Mouse (Mus musculus) layer of hippocampus, adult 9-11 months (tissue): ENCODE measurements at regions not wholly inside any gene's neighbourhood (a gene's known extent, or its start where the extent isn't known, plus 50 kb on each side); places are given as distances from the start of the nearest gene placed in this dataset.
"Not testable (repeated sequence)": the region's sequence is repeated elsewhere in the genome, so short reads cannot be mapped to it uniquely, and the experiment has no call there.

Experiments
- DNase-seq: peaks from one replicate; pipeline ENCODE4 v3.0.0; 2022

- DNase-seq: peak; percentile 9
Observed at GRCm38 (mm10) chr14:45807767-45808166, 149.8 kb upstream of the Ddhd1 start.

DNA sequence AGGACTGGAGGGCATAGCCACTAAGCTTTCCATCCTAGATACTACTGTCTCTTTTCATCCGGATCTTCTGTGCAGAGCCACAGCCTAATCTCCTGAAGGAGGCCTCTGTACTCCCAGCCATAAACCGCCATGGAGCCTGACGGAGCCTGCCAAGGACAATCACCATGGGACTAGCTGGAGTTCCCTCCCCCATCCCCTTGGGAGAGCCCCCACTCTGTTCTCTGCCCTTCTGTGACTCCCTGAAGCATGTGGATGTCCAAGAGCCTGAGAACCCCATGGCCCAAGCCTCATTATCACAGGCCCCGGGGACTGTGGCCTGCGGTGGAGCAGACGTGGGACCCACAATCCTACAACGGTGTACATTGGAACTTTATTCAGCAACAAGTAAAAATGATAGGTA lies 151.5 kb upstream of the Ddhd1 start:
- DNase-seq: no peak

DNA sequence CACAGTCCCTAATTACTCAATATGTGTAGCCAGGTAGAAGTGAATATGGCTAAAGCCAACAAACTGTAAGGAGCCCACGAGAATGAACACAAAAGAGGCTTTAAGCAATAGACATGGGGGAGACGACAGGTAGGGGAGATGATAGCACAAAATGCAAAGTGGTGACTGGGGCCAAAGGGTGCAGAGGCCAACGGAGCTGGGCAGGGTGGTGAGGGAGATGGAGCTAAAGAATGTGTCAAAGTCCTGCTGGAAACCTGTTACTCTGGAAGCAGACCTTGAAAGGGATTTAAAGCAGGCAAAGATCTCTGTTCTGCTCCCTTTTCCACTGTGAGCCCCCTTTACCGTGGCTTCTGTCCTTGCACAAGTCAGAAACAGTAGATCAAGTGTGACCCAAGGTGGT lies 152.2 kb upstream of the Ddhd1 start:
- no peak for DNase-seq

DNA sequence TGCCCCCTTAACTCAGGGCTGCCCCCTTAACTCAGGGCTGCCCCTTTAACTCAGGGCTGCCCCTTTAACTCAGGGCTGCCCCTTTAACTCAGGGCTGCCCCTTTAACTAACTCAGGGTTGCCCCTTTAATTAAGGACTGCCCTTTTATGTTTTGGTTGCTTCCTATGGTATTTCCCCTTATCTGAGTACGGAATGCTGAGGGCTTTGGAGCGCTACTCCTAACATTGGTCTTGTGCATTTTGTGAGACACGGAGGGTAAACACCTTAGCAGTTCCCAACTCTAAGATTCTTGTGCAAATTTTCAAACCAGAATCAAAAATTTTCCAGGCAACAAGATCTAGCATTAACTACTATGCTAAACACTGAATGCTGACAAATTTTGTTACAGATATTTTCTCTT lies 152.7 kb upstream of the Ddhd1 start:
- no peak for DNase-seq

- no peak for DNase-seq
Observed at GRCm38 (mm10) chr14:45815598-45815997, 157.7 kb upstream of the Ddhd1 start.

DNA sequence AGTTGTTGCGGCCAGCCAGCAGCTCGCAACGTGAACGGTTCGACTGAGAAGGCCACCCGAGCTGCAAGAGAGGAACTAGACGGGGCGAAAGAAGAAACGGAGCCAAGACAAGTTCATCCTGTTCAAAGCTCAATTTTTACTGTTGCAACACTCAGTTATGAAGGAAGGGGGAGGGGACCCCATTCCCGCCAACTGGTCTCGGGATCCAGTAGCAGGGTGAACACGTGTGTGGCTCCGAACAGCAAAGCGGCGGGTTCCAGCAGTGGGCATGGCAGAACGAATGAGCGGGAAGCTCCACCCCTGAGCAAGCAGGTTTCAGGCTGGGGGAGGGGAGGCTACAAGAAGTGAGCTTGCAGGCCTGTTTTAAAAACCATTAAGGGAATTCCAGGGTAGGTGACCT lies 158.7 kb upstream of the Ddhd1 start:
- not testable (repeated sequence) for DNase-seq

- no peak for DNase-seq
Observed at GRCm38 (mm10) chr14:45817756-45818155, 159.8 kb upstream of the Ddhd1 start.

DNA sequence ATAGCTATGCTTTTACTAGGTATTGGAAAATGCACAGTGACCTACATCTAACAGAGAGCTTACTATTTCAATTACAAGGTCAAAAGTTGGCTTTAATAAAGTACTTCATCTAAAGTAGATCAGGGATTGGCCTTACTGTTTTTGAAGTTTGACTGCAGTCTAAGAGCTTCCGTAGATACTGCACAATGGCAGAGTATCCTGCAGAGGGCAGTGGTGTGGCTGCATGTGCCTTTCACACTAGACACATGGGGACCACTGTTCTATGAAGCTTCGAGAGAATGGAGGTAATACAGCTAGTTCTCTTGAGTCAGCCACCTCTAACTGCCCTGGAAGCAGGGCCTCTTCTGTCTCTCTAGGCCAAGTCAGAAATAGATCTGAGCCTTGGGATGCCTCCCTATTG lies 166.7 kb upstream of the Ddhd1 start:
- no peak for DNase-seq

GRCm38 (mm10) chr14:45826023-45826422 lies 168.1 kb upstream of the Ddhd1 start:
- no peak for DNase-seq

DNA sequence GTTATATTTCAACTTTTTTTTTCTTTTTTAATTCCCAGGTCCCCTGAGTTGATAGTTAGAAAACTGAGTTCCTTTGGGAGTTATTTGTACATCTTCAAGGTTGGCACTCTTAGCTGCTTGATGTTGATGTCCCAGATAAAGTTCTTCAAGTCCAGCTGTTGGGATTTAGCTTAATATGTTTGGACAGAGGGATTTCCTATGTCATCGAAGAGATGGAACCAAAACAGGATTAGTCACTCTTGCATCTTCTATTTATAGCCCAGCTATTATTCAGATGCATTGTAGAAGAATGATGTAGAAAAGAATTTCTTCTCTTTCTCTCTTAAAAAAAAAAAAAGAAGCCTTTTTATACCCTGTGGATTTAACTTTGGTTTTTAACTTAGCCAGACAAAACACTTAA lies 169.2 kb upstream of the Ddhd1 start:
- no peak for DNase-seq

DNA sequence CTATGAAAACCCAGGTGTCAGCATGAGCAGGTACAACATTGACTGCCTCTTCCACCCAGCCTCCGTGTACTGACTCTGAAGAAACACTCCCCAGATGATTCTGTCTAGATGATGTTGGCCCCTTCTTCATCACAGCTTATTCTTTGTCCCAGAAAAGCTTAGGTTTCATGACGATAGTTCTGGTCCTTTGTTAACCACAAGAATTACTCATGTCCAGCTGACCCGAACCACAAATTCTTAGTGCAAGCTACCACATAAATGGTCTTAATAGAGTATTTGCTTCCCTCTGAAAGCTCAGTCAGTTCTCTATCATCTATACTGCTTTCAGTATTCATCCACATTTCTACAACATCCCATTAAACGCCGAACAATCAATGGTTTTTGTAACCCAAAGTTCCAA lies 172.5 kb upstream of the Ddhd1 start:
- DNase-seq: no peak

DNA sequence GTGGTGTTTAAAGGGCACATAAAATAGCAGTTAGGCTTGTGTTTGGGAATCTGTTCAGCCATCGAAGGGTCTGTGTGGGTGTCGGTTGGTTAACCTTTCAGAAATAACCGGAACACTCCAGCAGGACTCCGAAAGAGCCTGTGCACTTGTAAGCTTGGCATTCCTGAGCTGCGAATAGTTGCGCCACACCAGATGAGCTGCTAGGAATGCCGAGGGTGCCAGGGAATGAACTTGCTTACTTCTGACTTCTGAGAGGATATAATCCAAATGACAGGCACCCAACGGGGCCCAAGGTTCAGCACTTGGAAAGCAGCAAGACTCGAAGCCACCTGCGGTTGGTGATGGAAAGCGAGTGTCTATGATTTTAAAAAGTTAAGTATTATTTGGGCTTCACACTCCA lies 179.1 kb upstream of the Ddhd1 start:
- DNase-seq: no peak

GRCm38 (mm10) chr14:45843829-45844228 lies 185.9 kb upstream of the Ddhd1 start:
- DNase-seq: peak; percentile 26

DNA sequence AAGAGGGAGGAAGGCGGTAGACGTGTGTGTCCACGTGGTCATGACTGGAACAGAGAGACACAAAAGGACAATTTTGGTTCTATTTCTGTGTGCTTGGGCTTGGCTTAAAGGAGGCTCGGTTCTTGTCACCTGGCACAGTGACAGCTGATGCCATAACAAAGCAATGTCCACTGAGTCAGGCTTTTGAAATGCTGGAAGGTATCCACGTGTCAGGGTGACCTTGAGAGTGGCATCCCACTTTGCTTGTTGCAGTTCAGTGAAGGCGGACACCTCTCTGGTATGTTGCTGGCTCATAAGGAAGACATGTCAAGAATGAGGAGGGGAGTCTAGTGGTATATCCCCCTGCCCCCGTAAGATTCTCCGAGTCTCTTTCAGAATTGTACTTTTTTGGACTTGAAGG lies 192.6 kb upstream of the Ddhd1 start:
- DNase-seq: no peak

DNA sequence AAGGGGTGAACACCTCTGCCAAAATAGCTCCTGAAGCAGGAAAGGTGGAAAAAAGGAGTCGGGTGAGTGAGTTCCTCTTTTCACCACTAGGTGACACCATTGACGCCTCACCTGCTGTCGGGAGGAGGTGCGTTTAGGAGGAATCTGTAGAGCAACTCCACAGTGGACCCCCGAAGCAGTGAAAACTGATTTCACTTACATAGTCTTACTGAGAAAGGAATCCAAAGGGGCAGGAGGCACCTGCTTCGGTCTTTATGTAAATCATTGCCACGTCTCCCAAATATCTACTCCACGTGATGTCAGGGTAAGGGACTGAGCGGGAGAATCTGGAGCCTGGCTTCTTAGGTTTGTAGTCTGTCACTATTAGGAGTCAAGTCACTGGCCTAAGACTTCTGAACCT lies 220.5 kb upstream of the Ddhd1 start:
- DNase-seq: peak; percentile 12

- DNase-seq: no peak
Observed at GRCm38 (mm10) chr14:45920783-45921182, 262.8 kb upstream of the Ddhd1 start.

- no peak for DNase-seq
Observed at GRCm38 (mm10) chr14:45943581-45943980, 285.6 kb upstream of the Ddhd1 start.

GRCm38 (mm10) chr14:45944101-45944500 lies 286.2 kb upstream of the Ddhd1 start:
- no peak for DNase-seq

DNA sequence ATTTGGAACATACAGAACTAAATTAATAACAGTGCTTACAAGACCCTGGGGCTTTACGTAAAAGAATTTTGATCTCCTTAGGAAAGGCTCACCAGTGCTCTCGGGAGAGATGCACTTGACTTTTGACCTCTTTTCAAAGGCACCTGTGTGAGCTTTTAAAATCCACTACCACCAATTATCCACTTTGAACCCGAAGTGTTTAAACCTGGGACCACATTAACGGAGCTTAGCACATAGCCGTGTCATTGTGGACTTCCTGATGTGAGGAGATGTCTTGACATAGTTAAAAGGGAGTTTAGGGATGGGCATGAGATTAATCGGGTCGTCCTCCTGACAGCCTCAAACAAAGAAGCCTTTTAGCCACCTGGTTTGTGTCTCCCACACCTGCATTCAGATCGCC lies 286.6 kb upstream of the Ddhd1 start:
- no peak for DNase-seq

DNA sequence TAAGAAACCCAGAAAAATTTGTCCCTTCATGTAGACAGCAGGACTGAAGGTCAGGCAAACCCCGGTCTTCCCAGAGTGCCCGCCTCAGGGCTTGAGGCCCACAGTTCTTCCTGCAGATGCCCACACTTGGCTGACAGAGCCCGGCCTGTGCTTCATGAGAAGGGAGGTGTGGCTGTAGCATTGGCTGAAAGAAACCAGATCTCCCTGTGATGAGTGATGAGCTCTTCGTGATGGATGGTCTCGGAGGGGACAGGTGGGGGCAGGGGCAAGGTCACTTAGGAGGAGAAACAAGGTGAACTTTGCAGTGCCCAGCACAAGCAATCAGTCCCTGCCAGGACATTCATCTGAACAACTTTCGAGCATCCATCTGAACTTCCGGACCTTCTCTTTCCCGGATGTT lies 298.7 kb upstream of the Ddhd1 start:
- no peak for DNase-seq

DNA sequence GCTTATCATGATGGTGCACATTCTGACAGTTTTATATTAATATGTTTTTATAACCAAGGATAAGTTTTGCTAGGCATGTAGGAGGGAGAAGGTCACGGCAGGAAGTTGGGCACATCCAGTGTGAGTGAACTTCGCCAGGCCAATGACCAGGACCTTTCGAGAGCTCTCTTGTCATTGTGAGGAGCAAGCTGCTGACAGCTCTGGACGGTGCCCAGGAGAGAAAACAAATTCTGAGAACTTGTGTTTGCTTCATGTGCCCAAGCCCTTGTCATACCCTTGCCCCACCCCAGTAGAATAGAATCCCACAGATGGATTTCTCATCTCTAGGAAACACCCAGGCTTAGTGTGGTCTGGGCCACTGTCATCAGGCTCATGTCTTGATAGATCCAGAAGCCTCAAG lies 304.5 kb upstream of the Ddhd1 start:
- DNase-seq: no peak

DNA sequence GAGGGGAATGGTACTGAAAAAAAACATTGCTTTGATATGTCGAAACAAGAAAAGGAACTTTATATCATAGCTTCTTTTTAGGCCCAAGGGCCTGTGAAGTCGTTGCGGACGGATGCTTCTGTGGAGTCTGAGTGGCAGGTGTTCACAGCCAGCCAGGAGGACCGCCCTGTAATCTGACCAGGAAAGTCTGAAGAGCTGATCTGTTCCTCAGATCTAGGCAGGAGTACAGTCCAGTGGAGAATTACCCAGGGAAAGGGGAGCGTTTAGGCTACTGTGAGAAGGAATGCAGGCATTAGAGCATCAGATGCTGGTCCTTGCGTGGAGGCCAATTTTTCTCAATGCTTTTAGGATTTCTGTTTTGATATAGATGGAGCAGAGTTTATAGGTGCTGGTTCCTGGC lies 306.1 kb upstream of the Ddhd1 start:
- no peak for DNase-seq

- no peak for DNase-seq
Observed at GRCm38 (mm10) chr14:45983206-45983857, 325.4 kb upstream of the Ddhd1 start.

GRCm38 (mm10) chr14:45984135-45984892 lies 326.4 kb upstream of the Ddhd1 start:
- DNase-seq: no peak
